12 mouse cellular contexts compared by ENCODE assay signal in the genomic region with DNA sequence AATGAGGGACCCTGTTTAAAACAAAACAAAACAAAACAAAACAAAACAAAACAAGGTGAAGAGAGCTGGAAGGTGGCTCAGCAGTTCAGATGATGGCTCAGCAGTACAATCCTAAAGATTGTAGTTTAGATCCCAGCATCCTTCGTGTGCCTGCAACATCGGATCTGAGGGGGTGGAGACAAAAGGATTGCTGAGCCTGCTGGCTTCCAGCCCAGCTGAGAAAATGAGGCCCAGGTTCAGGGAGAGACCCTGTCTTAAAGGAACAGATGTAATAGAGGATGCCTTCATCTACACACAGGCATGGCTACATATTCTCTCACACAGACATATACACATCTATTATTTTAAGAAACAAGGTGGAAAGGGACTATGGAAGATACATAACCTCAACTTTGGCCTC. TPM values are rescaled to one million over a fixed set of nuclear protein-coding genes. Genes with fewer than 3 reads are reported as not detected.
"Had no signal": no experiment of that assay in that cellular context is flagged by ENCODE, and none has a peak within 500 bp of the region (broad histone marks: within the 10 kb centered on the region; RNA-seq: fewer than 3 reads in every experiment).

No protein-coding gene starts in this region.

- H3K9me3 ChIP-seq: limb, embryonic 12.5 days; liver, embryonic 13.5 days; neural tube, embryonic 13.5 days; stomach, embryonic 15.5 days had no signal

- H3K36me3 ChIP-seq: limb, embryonic 12.5 days; liver, embryonic 13.5 days; stomach, embryonic 15.5 days had no signal

- H3K27ac ChIP-seq: limb, embryonic 12.5 days; liver, embryonic 13.5 days; neural tube, embryonic 13.5 days; stomach, embryonic 15.5 days had no signal

- H3K4me2 ChIP-seq: limb, embryonic 12.5 days; liver, embryonic 13.5 days; neural tube, embryonic 13.5 days; stomach, embryonic 15.5 days had no signal

- H3K4me1 ChIP-seq: limb, embryonic 12.5 days; liver, embryonic 13.5 days; neural tube, embryonic 13.5 days; stomach, embryonic 15.5 days had no signal

- H3K27me3 ChIP-seq: limb, embryonic 12.5 days; liver, embryonic 13.5 days; neural tube, embryonic 13.5 days; stomach, embryonic 15.5 days had no signal

- H3K4me3 ChIP-seq: limb, embryonic 12.5 days; liver, embryonic 13.5 days; neural tube, embryonic 13.5 days; stomach, embryonic 15.5 days had no signal

- H3K9ac ChIP-seq: limb, embryonic 12.5 days; liver, embryonic 13.5 days; liver, postnatal 0 days; neural tube, embryonic 13.5 days; stomach, embryonic 15.5 days had no signal

- ATAC-seq: liver, postnatal 0 days; lung, postnatal 0 days had no signal

- DNase-seq: kidney, postnatal 25 days; liver; liver, embryonic 13.5 days; liver, postnatal 0 days; lung, postnatal 36 days; thymus, postnatal 36 days had no signal

RNA-seq across cellular contexts. Expression of a gene that starts 17.1 kb away (rescaled TPM):
- total RNA-seq: megakaryocyte progenitor cell, adult 5-6 weeks; monocyte, adult 5-6 weeks had no signal
- polyA plus RNA-seq: liver, embryonic 13.5 days; liver, postnatal 0 days; lung, postnatal 0 days had no signal
